Mouse (Mus musculus) adrenal gland, adult 2 months (tissue): ENCODE results near the gene Arl4a. TPM values are rescaled to one million over a fixed set of nuclear protein-coding genes. Genes with fewer than 3 reads are reported as not detected.

Source experiments
- DNase-seq: peaks from one replicate; pipeline ENCODE4 v3.0.0; 2021
- long read RNA-seq: library from polyadenylated mRNA; stranded (forward); transcript quantifications from one replicate; pipeline ENCODE4 v2.0.0, GENCODE M21; 2021
- polyA plus RNA-seq: library from polyadenylated mRNA; depleted of rRNA; stranded (reverse); fragments of >200 nt; gene quantifications from 2 replicates; pipeline ENCODE4 v1.2.3, GENCODE M21; 2012; rRNA removed
- total RNA-seq, 2 experiments: library from RNA; stranded (reverse); gene quantifications; 2 replicates each; pipeline ENCODE4 v1.2.3; 2021

Arl4a gene
- total RNA-seq, result 10 to 100 TPM; 91.3 to 99.1 TPM
- 6.8 and 9.9 TPM in 2 replicates for polyA plus RNA-seq
- long read RNA-seq, transcript Arl4a-205 (2 exons, 3,710 nt), result minor isoform, 40 of 93 reads
- long read RNA-seq, transcript Arl4a-201 (2 exons, 1,200 nt), result major isoform, 46 of 93 reads
- long read RNA-seq, partial matches to known transcripts, result 0 of 93 reads
- long read RNA-seq, other reads (novel, unspliced or antisense), result 7 of 93 reads

DNA sequence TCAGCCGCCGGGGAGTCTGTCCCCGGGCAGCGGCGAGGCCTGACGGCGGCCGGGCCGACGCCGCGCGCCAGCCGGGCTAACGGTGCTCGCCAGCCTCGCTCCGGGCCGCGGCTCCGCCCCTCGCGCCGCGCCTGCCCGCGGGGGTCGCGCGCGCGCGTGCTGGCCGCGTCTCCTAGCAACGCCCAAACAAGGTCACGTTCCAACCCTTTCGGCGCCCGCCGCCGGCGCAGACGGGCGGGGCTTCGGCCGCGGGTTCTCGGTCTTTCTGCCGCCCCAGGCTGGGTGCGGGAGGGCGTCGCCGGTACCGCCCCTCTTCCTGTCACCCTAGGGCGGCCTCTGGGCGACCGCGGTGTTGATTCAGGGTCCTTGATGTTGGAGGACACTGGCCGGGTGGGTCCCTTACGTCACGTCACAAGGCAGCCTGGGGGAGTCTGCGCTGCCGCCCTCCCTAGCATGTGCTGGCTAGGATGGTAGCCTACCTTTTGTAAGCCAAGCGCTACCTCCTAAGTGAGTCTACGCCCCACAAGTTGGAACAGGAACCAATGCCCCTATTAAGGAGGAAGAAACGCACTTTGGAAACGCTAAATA, at the start of gene Arl4a:
Arl4a (minus strand) TSS at position 150 of the 588 bp plus-strand sequence.
- DNase-seq, result peak; percentile 96

DNA sequence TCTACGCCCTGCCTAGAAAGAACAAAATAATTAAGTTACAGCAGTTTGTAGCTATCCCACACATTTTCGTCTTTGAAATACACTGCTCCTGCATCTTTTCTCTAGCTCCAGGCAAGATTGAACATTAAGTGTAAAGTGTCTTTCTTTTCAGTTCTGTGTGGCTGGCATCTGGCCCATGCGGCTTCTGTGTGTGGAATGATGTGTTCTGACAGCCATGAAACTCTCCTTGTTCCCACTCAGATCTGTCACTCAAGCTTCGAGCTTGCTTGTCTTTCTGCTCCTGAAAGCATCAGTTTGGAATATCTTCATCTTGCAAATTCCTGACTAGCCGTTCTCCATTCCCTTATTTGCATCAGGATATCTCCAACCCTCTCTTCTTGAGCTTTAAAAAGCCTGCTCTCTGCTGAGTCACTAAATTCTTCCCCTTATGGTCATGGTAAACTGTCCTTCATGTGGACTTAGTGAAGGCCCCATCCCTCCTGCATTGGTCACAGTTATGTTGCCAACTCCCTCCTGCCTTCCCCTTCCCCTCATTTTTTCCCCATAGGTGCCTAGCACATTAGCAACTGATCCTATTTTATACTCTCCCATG, 48.0 kb upstream of the Arl4a start:
- no peak for DNase-seq

DNA sequence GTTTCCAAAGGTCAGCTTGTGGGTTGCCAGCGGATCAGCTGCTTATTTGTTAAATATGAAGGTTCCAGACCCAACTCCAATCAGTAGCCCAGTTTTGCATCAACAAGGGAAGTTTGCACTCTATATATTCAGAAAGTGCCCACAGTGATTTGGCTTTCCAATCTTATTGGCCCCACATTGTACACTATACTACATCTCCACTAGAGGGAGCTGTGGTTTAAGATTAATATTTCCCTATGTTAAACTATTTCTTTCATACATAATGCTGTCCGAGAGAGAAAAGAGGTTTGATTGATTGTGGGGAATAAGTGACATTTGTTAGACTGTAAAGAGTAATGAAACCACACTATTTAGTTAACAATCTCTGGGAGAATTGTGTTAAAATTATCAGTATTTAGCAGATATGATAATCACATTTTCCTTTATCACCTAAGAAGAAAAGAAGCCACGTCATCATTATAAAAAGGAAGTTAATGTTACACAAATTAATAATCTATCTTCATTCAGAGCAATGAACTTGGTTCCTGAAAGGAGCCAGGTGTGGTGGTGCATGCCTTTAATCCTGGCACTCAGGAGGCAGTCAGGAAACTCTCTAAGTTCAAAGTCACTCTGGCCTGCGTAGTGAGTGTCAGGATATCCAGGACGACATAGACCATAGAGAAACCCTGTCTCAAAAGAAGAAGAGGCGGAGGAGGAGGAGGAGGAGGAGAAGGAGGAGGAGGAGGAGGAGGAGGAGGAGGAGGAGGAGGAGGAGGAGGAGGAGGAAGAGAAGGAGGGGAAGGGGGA, 44.8 kb upstream of the Arl4a start:
- DNase-seq, result no peak

DNA sequence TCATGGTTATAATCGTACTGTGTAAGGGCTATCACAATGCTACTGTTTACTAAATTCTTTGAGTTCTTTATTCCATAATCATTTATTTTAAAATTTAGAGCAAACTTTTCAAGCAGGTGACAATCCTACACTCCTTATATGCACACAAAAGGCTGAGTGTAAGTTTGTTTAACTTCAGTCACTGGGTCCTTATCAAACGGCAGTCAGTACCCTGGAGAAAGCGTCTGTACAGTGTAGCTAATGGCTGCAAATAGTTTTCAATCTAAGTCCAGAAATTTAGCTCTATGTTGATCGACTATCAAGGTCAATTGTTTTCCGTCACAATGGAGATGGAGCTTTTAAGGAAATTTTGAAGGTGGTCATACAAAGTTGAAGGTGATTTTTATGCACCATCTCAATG, 44.2 kb upstream of the Arl4a start:
- no peak for DNase-seq

DNA sequence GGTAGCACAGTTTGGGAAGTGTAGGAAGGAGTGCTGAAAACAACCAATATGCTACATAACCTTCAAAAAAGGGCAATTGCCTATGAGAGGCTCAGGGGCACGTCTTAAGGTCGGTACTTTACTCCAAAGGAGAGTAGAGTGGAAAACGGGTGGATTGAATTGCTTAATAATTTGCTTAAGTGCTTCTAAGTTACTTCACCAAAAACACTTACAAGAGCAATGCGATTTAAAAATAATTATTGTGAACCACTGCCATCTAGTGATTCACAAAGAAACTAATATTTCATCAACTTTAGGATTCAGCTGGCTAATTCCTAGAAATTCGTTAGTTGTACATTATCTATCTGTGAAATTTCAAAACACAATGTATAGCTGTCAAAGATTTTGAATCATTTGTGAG, 35.8 kb upstream of the Arl4a start:
- no peak for DNase-seq

DNA sequence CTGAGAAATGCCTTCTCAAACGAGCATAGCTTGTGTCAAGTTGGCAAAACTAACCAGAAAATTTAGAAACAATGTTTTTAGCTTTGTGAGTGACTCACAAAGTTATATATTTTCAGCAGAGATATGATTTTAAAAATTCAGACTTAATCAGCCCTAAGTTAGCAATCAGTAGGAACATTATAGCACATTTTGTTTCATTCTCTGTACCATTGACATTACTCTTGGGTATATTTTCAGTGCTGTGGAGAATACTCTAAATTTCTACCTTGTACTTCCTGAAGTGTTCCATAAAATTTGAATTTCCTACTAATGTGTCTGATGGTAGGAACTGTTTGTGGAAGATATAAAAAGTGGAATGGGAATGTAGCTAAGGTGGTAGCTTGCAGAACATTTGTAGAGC, 9.2 kb upstream of the Arl4a start:
- no peak for DNase-seq

DNA sequence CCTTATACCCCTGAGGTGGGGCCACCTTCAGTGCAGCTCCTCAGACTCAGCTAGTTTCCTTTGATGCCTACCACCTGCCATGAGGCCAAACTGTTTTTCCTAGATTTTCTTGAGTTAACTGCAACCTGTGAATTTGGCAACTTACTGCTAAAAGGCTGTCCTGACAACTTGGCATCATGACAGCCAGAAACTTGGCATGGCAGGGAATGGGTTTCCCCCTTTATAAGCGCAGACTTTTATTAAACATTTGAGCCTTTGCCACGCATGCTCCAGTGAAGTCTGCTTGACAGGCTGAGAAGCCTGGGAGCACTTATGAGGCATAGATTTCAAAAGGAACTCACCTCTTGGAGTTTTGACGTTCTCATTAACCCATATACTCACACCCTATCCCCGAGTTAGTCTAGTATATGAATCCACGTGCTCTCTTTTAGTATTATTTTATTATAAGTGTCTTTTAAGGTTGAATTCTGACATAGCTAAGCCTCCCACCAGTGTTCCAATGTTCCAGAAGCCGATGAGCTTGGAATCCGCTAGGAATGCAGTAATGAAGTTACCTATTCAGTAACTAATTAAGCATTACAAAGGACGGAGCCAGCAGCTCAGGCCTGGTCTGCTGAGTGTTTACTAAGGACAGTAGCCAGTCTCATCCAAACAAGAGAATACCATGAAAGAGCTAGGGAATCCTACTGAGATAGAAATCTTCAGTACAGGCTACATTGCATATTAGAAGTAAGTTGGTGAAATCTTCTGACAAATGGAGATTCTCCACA, 6.2 kb upstream of the Arl4a start:
- no peak for DNase-seq

DNA sequence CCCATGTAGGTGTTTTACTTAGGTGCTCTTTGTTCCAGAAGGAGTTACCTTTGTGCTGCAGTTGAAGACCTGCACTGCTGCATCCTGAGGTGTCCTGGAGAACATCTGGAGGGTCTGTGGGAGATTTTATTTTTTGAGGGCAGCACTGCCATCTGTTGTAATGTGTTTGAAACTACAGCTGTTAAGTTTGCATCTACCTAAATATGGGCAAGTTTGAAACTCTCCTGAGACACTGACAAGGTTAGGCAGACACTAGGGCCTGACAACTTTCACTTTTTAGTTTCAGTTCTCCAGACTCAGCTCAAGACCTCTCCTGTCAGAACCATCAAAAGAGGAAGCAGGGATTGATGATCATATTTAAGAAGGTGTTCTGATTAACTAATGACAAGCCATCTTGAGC, 2.2 kb upstream of the Arl4a start:
- DNase-seq, result peak; percentile 38

DNA sequence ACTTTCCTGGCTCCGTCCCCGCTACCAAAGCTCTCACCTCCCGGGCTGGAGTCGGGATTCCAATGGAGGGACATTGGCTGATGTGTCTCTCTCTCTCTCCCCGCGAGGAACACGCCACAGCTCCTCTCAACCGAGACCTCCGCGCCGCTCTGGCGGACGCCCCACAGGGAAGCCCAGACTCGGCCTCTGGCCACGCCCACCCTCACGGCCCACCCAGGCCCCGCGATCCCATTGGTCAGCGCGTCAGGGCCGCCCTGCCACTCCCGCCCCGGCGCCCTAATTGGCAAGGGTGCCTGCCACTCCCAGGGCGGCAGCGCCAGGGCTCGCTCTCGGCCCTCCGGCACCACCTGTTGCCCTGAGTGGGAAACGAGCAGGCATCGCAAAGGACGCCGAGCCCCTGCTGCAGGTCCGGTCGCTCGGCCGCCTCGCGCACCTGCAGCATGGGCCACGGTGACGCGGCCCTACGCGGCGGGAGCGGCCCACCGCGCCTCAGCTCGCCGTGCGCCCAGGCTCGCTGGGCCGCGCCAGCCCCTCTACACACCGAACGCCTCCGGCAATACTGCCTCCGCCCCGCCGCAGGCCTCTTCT, 505 bp downstream of the Arl4a start:
- DNase-seq, result peak; percentile 100

DNA sequence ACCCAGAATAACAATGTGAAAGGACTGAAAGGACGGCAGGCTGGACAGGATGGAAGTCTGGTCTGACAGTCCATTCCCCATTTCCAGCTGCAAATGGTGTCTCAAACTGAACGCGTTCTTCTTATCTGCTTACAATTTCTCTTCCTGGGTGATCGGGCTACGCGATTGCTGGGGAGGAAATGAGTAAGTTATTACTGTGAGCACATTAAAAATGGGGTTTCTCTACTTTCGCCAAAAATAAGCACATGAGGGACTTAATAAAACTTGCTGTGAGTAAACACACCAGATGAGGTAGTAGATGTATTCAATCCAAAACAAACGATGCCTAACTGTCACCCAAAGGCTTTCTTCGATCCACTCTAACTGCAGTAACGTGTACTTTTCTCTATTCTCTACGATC, 1.2 kb downstream of the Arl4a start:
- DNase-seq, result peak; percentile 45

DNA sequence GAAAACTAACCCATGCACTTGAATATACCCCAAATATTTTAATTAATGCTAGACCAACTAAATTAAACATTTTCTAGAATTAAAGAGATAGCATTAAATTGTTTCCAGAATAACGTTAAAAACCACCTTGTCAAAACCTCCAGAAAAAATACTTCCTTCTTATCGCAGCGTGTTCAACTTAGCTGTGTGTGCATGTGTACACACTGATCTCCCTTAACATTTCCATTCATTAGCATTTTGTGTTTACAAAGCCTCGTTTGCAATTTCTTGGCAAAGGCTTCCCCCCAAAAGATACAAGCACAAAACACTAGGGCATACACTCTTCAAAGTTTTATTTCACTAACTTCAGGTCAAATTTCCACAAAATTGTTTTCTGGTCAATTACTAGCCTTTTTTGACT, 2.3 kb downstream of the Arl4a start:
- DNase-seq, result no peak

DNA sequence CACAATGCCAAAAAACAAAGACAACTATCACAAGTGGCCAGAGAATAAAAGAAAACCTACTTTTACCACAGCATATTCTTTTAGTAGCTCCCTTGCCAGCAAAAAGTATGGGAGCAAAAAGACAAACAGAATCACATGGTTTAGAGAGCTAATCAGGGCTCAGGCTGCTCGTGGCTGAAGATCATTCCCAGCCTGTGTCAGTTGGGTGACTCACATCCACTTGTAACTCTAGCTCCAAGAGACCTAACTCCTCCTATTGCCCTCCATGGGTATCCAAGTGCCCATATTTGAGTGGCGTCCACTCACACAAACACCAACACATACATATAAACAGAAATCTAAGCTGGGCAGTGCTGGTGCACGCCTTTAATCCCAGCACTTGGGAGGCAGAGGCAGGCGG, 8.6 kb downstream of the Arl4a start:
- no peak for DNase-seq

DNA sequence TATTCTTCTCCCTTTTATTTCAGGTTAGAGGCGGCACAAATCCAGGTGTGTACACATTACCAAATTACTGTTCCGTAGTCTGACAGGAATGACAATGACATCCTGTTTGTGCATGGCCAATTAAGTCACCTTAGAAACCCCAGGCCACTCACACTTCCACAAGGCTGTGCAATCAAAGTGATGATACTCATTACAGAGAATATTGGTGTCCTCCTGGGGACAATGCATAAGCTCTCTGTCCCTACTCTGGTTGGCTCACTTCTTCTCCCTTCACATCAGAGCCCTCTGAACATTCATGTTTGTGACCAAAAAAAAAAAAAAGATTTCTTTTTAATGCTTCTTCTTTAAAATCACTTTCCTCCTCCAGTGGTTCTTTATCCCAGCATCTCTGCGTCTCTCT, 10.0 kb downstream of the Arl4a start:
- DNase-seq, result no peak

DNA sequence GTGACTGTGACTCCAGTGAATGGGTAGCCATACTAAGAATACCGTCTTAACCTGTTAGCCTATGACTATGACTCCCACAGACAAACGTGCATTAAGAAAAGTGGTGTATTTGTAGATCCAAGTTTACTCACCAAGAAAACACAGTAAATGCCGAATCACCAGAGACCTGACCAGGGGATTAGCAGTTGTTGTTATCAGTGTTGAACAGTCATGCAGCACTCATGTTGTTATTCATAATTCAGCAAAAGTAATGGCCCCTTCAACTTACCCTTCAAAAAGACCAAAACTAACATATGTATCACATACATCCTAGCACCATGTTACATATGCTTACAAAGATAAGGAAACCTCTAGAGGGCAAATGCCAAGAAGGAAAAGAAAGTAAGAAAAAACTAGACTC, 10.4 kb downstream of the Arl4a start:
- DNase-seq, result no peak

DNA sequence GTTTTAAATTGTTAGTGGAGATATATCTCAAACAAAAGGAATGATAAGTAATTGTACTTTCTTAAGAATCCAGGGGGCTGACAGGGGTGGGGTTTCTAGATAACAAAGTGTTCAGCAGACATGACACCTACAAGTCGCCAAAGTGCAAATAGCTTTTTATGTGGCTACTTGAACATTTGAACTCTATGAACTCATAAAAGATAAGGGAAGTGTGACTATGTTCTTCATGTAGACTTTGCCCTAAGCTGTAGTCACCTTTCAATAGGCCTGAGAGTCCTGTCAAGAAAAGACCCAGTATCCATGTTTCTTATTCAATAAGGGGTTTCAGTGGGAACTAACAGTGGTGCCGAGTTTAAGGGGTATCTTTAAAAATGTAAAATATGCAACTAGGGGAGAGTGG, 13.9 kb downstream of the Arl4a start:
- DNase-seq, result no peak

DNA sequence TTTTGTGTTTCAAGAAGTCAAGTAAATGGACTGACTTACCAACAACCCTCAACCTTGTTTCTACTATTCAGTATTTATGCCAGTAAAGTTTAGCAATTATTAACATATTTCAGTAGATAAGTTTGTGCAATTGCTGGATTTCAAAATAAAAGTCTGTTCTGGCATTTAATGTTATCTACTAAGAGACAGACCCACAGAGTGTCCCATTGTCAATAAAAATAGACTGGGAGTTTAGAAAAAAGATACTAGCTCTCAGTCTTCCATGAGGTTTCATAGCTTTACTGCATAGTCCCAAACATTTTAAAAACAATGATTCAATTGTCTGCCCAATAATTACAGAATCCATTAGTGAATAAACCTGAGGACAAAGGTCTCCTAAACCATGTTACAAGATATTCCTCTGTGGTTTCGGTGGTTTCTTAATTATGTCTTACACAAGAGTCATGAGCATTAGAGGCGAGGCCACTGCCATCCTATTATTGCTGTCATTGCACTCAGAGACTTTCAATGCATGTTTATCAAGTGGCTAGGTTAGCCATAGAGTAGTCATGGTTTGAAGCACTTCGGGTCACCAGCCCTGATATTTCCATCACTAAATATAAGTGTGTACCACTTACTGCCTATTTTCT, 14.7 kb downstream of the Arl4a start:
- DNase-seq, result no peak

DNA sequence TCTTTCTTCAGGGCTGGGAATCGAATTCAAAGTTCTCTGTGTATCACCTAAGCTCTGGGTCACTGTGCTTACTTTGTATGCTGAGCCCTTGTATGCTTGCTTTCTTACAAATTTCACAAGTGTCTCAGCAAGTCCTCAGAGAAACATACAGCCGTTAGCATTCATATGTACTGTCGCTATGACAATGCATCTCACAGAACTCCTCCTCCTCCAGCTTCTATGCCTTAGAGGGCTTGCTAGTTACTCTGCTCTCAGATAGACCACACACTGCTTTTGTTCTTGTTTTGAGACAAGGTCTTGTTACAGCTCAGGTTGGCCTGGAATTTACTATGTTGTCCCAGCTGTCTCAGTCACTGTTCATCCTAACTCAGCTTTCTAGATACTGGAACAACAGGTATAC, 15.5 kb downstream of the Arl4a start:
- no peak for DNase-seq

DNA sequence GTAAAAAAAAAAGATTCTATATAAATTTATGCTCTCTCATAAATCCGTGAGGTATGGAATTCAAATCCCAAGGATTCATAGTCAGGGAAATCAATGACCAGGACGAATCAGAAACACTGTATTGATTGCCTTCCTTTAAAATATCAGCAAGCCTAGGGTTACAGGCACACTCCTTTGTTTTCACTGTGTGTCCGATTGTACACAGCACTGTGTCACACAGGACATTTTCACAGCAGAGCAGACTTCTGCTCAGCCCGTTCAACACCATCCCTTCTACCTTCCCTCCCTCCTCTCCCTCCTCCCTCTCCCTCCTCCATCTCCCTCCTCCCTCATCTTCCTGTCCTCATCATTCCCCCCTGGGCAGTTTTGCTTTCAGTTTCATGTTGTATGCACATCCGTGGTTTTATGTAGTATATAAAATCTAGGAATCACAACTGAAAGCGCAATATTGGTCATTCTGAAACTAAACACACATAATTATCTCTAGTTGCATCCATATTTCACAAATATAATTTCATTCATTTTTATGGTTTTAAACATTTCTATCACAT, 19.8 kb downstream of the Arl4a start:
- DNase-seq, result no peak

DNA sequence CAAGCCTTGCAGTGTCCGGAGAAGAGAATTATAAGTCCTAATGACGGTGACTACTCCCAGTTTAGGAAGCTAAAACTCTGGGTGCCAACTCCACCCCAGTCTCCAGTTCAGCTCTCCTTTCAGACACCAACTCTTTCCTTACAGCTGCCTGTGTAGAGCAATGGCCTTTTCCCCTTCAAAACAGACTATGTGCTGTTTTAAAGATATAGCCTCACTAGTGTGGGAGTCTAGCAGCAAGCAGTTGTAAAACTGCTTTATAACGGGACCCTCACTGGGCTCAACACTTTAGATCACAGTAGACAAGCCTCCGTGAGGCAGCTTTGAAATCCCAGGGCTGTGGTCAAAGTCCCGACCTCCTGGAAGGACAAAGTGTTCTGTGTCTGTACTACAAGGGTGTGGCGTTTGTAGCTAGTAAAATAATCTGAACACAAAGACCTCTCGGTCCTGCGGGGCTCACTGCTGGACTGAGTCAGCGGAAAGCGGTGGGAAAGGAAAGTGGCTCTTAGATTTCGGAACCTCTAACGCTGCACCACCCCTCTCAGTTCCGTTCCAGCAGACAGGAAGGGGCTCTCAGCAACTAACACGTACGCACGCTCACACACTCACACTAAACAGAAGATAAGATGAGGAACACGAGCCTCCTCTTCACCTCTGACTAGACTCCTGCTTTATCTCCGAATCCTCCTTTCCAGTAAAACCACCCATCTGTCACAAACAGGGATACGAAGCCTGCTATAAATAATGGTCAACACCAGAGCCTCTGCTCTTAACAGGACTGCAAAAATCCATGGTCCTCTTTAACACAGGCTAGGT, 21.0 kb downstream of the Arl4a start:
- DNase-seq, result peak; percentile 71

DNA sequence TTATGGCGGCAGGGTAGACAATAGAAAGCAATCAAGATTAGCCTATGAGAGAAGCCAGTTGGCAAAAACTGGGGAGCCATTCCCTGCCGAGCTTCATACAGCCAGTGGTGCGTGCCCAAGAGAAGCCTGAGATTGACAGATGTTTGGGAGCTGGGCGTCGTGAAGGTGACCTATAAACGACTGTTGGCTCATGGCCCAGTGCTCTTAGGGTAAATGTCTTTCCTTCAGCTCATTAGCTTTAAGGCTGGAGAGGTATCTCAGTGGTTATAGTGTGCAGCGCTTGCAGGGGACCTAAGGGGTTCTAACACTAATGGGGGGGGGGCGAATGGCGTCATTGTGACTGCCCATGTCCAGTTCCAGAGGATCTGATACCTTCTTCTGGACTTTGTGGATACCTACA, 21.8 kb downstream of the Arl4a start:
- no peak for DNase-seq
